Mouse (Mus musculus) ovary, postnatal 10 days (tissue): ENCODE results near the gene Sox12.
"Not testable (repeated sequence)": the region's sequence is repeated elsewhere in the genome, so short reads cannot be mapped to it uniquely, and the experiment has no call there.

Experiments used
- DNase-seq: peaks from one replicate; pipeline ENCODE4 v3.0.0; 2022; ENCODE audit warnings: low spot score

Sox12 gene

DNA sequence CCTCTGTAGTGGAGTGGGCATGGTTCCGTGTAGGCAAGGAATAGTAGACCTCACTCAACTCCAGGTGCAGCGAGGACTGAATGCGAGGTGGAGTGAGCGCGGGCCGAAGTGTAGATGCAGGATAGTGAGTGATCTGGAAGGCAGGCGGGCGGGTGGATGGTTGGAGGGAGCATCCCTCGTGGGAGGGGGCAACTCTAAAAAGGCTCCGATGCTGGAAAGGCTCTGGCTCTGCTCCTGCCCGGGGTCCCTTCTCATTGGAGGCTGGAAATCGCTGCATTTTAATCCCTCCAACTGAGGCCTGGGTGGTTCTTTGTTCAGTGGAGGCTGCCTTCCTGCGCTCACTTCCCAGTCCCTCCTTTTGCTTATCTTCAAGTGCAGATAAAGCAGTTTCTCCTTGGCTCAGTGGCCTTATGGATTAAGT is 1.3 kb upstream of the Sox12 start:
- DNase-seq: no peak

- peak; percentile 78 for DNase-seq
Measured at GRCm38 (mm10) chr2:152398691-152399090, 828 bp upstream of the Sox12 start.

GRCm38 (mm10) chr2:152397004-152397589 is 766 bp downstream of the Sox12 start:
- DNase-seq: peak; percentile 53

DNA sequence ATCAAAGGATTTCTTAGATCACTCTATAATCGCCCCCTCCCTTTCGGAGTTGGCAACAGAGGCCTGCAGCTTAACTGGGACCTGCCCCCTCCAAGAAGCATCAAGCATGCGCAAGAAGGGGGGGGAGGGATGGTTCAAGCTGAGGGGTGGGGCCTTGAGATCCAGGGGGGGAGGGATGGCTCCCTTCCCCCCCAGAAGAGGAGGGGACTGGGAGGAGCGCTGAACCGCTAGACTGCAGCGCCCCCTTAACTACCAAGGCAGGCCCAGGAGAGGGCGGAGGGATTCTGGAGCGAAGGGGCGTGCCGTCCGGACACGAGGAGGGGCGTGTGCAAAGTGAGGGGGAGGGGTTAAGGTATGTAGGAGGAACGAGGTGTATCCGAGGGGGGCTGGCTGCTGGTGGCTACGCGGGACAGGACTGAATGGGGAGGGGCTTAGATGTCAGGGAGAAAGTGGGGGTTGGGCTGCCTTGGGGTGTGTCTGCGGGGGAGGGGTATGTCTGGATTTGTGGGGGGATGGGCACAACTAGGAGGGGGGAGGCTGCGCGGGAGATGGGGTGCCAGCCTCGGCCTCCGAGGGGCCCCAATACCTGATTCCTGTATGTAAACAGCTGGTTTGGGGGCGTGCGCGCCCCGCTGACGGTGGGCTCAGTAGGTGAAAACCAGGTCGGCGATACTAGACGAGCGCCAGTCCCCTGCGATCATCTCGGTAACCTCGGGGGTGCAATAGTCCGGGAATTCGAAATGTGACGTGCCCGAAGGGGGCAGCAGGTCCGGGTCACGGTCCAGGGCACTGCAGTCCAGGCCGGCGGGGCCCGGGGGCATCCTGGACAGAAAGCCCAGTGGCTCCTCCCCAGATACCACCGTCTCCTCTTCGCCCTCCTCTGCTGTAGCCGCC is 1.5 kb downstream of the Sox12 start:
- peak; percentile 65 for DNase-seq

DNA sequence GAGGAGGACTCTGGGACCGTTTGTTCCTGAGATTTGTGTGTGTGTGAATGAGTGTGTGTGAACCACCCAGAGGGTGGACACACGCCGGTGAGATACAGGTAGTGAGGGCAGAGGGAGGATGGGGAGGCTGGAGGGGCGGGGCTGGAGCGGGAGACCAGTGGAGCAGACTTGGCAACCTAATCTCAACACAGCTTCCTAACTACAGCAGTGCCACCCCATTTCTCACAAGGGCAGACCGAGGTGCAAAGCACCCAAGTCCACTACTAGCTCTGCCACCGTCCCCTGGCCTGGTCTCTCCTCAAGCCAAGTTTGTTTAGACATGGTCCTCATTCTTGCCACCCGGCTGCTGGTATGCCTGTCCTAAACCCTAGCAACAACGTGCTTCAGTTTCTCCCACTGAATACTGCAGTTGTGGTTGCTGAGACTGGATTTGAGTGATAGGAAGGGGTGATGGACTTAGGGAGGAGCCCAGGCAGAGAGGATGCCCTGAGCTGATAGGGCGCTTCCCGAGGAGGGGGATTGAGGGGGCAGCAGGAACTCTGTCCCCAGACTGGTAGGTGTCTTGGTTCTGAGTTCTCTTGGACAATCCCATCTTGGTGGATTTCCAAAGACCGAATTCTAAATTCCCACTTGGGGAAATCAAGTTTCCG is 2.5 kb downstream of the Sox12 start:
- no peak for DNase-seq

- DNase-seq: no peak
Measured at GRCm38 (mm10) chr2:152393225-152394017, 4.4 kb downstream of the Sox12 start.

DNA sequence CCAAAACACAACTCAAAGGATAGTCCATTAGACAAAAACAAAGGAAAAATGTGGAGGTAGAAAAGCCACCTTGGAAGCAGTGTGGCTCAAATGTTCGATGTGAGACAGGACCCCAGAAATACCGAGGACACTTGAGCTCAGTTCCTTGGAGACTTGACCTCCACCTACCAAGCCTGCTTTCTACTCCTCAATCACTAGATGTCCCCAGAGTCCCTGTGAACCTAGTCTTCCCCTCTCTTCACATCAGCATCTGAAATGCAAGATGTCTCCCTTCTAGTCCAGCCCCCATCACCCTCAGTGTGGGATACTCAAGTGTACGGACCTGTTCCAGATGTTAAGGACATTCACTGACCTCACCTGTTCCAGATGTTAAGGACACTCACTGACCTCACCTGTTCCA is 5.1 kb downstream of the Sox12 start:
- no peak for DNase-seq

GRCm38 (mm10) chr2:152384191-152384590 is 13.7 kb downstream of the Sox12 start:
- no peak for DNase-seq

- no peak for DNase-seq
Measured at GRCm38 (mm10) chr2:152376345-152376741, 21.5 kb downstream of the Sox12 start, which contains the start of gene Nrsn2. Gene Nrsn2 (minus strand): TSS chr2:152376638.

DNA sequence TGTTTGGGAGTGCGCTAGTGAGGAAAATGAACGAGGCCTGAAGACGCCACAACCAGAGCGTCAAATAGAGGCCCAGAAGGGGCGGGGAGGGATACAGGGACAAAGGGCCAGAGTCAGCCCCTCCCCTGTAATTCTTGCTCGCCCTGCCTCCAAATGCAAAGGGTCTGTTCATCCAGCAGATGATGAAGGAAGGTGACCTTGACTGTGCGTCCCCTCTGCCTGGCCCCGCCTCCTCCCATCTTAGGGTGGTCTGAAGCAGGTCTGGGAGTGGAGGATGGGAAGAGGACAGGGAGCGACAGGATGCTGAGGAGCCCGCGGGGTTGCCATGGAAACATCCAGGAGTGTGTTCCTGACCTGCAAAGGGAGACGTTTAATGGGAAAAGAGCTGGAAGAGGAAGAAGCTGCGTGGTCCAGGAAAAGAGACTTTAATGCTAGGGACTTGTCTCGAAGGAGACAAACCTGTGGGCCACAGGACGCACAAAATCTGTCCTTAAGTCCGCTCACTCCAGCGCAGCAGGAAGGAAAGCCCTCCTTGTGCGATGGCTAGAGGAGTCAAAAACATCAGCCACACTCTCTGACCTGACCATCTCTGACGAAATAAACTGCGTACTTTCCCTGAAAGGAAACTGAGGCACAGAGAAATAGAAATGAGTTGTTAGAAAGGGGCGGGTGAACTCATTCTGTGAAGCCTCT is 22.1 kb downstream of the Sox12 start:
- DNase-seq: no peak

DNA sequence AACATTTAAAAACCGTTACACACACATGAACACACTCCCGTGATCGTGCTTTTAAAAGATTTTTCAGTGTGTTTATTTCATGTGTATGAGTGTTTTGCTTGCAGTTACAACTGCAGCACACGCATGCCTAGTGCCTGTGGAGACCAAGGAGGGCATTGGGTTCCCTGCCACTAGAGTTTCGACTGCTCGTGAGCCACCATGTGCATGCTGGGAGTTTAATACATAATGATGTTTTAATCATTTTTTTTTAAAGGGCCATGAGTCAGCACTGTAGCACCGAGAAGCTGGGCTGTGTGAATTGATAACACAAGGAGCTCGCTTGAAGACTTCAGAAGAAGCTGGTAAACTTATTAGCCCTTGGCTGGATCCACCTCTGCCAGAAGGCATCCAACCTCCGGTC is 24.3 kb downstream of the Sox12 start:
- DNase-seq: no peak

DNA sequence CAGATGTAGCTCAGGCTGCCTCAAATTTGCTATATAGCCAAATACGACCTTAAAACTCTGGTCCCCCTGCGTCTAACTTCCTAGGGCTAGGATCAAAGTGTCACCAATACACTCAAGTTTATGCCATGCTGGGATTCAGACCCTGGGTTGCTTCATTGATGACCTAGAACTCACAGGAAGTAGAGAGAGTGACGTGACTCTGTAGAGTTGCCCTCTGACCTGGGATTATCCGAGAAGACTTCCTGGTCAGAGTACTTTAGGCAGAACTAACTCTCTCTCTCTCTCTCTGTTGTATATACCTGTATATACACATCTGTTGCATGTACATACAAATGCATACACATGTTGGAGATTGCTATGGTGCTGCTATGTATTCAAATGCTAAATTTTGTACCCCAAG is 25.2 kb downstream of the Sox12 start:
- DNase-seq: no peak

- no peak for DNase-seq
Measured at GRCm38 (mm10) chr2:152372104-152372503, 25.8 kb downstream of the Sox12 start.

DNA sequence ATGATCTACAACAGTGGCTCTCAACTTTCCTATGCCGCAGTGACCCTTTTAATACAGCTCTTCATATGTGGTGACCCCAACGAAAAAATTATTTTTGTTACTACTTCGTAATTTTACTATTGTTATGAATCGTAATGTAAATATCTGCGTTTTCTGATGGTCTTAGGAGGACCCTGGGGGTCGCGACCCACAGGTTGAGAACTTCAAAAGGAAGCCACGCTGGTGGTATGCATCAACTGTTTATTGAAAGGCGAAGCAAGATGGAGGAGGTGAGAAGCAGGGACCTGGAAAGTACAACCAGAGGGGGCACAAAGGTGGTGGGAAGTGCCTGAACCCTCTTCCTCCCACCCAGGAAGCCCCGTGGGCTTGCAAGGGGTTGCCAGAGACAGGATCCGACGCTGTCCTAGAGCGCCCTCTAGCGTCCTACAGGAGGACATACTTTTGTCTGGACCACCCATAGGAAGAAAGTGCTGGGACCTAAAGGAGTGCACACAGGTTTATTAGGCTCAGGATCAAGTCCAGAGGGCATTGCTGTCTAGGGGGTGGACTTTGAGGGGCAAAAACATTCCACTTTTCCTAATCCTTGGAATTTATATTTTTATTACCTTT is 29.2 kb downstream of the Sox12 start:
- DNase-seq: no peak

GRCm38 (mm10) chr2:152367917-152368316 is 29.9 kb downstream of the Sox12 start:
- DNase-seq: no peak

DNA sequence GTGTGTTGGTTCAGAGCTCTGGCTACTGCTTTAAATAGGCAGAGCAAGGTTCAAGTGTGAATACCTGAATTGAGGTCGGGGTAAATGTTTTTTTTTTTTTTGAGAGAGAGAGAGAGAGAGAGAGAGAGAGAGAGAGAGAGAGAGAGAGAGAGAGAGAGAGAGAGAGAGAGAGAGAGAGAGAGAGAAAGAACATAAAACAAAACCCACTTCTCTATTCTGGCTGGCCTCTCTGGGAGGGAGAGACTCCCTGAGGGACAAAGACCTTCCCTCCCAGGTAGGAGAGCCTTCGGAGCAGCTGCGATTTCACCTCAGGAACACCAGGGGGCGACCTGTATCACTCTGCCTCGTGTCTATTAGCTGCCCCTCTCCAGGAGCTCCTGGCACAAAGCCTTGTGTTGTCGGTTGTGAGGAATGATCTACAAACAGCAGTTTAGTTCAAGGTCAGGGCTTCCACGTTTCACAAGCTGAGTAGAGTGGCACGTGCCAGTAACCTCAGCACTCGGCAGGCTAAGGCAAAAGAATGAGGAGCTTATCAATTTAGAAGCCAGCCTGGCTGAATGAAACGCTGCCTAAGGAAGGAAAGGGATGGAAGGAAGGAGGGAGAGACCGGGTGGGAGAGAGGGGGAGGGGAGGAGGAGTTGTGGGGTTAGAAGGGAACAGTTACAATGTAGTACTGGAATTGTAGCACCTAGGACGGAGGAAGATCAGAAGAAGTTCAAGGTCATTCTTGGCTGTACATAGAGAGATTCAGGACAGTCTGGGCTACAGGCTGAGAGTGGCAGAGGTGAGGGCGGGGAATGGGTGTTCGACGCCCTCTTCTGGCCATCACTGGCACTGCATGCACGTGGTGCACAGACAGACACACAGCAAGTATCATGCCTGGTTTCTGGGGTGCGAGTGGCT is 34.4 kb downstream of the Sox12 start:
- DNase-seq: peak; percentile 44

- no peak for DNase-seq
Measured at GRCm38 (mm10) chr2:152361193-152361592, 36.7 kb downstream of the Sox12 start.

GRCm38 (mm10) chr2:152360271-152360775 is 37.5 kb downstream of the Sox12 start:
- peak; percentile 33 for DNase-seq

- DNase-seq: no peak
Measured at GRCm38 (mm10) chr2:152359616-152360015, 38.2 kb downstream of the Sox12 start.

DNA sequence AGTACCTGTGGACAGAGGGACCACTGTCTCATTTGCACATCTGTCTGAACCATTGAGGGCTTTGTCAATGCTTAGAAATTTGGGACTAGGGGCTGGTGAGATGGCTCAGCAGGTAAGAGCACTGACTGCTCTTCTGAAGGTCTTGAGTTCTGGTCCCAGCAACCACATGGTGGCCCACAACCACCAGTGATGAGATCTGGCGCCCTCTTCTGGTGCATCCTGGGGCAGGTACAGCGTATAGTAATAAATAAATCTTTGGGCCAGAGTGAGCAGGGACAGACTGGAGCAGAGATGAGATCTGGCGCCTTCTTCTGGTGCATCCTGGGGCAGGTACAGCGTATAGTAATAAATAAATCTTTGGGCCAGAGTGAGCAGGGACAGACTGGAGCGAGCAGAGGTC is 38.9 kb downstream of the Sox12 start:
- not testable (repeated sequence) for DNase-seq
